Mouse (Mus musculus) heart, embryonic 12.5 days (tissue): ENCODE results near the gene Cuedc2. TPM values are rescaled to one million over a fixed set of nuclear protein-coding genes. Genes with fewer than 3 reads are reported as not detected.

Experiments
- ATAC-seq: fragments of 200-750 bp; cut with Nextera tagmentation; 2 replicates; pipeline ENCODE4 v1.8.0; 2017; ENCODE audit warnings: moderate TSS enrichment, moderate library complexity; ENCODE audit not compliant: insufficient number of reproducible peaks, low FRiP score
- H3K27ac ChIP-seq: fragments of 300-500 bp; sonication (generic); 2 replicates; pipeline ENCODE4 v1.5.1; 2016; ENCODE audit warnings: mild to moderate bottlenecking, moderate library complexity; ENCODE audit not compliant: poor library complexity, severe bottlenecking
- H3K27me3 ChIP-seq: fragments of 300-500 bp; sonication (generic); replicated peaks from 2 replicates; pipeline ENCODE4 v1.6.1; 2016; ENCODE audit warnings: mild to moderate bottlenecking, moderate library complexity
- H3K36me3 ChIP-seq: fragments of 300-500 bp; sonication (generic); 2 replicates; pipeline ENCODE4 v1.6.1; 2016; ENCODE audit warnings: mild to moderate bottlenecking, moderate library complexity
- H3K4me1 ChIP-seq: fragments of 300-500 bp; sonication (generic); replicated peaks from 2 replicates; pipeline ENCODE4 v1.6.1; 2016; ENCODE audit warnings: mild to moderate bottlenecking
- H3K4me2 ChIP-seq: fragments of 300-500 bp; sonication (generic); 2 replicates; pipeline ENCODE4 v1.6.1; 2016; ENCODE audit warnings: mild to moderate bottlenecking, moderate library complexity
- H3K4me3 ChIP-seq: fragments of 300-500 bp; sonication (generic); 2 replicates; pipeline ENCODE4 v1.5.1; 2016; ENCODE audit warnings: mild to moderate bottlenecking
- H3K9ac ChIP-seq: fragments of 300-500 bp; sonication (generic); 2 replicates; pipeline ENCODE4 v1.6.1; 2016; ENCODE audit warnings: mild to moderate bottlenecking, moderate library complexity
- H3K9me3 ChIP-seq: fragments of 300-500 bp; sonication (generic); replicated peaks from 2 replicates; pipeline ENCODE4 v1.6.1; 2016; ENCODE audit warnings: mild to moderate bottlenecking, moderate library complexity
- WGBS: fragments of 180-500 bp; shearing (Covaris S2); methylation state at CpG from one replicate; pipeline ENCODE4 v1.1.7; 2016; 5-methylcytosine and 5-hydroxymethylcytosine counted together
- polyA plus RNA-seq: library from polyadenylated mRNA; unstranded; fragments of >200 nt; fragmentation: Nextera tagmentation; extraction: Ambion mirVana; gene quantifications from 2 replicates; pipeline ENCODE4 v1.2.1, GENCODE M21; 2016

The Cuedc2 gene
- polyA plus RNA-seq, 1 experiment from 2014 or later: 116 TPM

DNA sequence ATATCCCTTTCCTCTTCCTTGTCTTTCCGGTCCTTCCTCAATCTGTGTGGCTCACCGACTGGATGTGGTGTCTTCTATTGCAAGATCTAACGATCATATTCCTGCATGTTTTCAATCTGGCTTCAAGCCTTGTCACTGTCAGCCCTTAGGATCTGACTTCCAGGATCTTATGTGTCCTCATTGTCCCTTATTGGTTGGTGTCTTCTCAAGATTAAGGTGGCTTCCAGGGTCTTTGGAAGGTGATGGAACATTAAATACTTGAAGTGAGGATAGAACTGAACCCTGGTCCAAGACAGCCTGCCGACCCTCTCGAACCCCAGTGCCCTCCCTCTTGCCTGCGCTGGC is 412 bp upstream of the Cuedc2 start:
- no peak for ATAC-seq
- Histone ChIP-seq H3K27ac (no peak overlapping the region), H3K9ac (no peak overlapping the region), H3K4me1 (peaks cover 7% of the 10 kb centered on the region), H3K36me3 (no peaks in the 10 kb centered on the region), H3K9me3 (no peaks in the 10 kb centered on the region), H3K4me2 (peak overlapping the region; percentile 55), H3K4me3 (peak overlapping the region; percentile 74), H3K27me3 (peaks cover 10% of the 10 kb centered on the region; the same call in 1 of the 2 replicates)
- WGBS: 53% methylated on average over 6 of the region's 6 CpGs

DNA sequence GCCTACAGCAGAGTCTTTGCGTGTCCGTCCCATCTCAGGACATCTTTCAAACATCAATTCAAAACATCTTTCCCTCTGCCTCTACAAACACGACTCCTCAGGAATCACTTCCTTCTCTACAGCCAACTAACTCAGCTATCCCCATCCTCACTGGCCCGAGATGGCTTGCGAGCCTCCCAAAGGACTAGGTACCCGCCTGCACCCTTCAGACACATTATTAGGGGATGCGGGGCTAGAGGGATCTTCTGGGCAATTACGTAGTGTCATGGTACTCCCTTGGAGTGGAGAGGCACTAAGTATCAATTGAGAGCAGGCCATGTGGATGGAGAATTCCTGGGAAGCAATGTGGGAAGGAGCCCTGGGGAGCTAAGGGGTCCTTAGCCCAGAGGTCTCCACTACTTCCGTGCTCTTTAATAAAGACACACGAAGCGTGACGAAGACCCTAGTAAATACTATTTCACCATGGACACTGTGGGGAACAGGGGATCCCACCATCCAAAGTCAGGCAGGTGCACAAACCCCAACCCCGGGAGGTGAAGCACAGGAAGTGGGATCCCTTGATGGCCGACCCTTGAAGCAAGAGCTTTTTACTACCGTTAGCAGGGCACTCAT is 677 bp downstream of the Cuedc2 start:
- Histone ChIP-seq H3K36me3 (no peaks in the 10 kb centered on the region), H3K4me2 (peak overlapping the region; percentile 78), H3K4me3 (peak overlapping the region; percentile 74), H3K9ac (peak overlapping the region; percentile 78), H3K9me3 (no peaks in the 10 kb centered on the region), H3K27ac (no peak overlapping the region), H3K4me1 (peaks cover 7% of the 10 kb centered on the region), H3K27me3 (peaks cover 7% of the 10 kb centered on the region; the same call in 1 of the 2 replicates)
- no peak for ATAC-seq
- 41% methylated on average over 15 of the region's 15 CpGs for WGBS

DNA sequence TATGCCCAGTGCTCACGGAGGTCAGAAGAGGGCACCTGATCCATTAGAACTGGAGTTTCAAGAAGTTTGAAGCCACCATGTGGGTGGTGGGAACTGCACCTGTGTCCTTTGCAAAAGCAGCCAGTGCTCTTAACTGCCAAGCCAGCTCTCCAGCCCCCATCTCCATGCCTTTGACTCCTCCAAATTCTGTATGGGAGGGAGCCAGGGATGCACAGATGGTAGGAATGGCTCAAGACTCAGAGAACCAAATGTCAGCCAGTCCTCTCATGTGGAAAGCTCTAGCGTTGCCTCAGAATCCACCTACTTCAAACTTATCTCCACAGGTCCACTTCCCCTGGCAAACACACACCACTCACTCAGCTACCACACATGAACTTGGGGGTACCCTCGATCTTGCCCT is 4.6 kb downstream of the Cuedc2 start:
- Histone ChIP-seq H3K36me3 (peaks cover 18% of the 10 kb centered on the region), H3K9ac (no peak overlapping the region), H3K27me3 (no peaks in the 10 kb centered on the region), H3K9me3 (no peaks in the 10 kb centered on the region), H3K4me1 (peaks cover 13% of the 10 kb centered on the region), H3K4me3 (no peak overlapping the region), H3K4me2 (no peak overlapping the region), H3K27ac (no peak overlapping the region)
- WGBS: 85% methylated on average over 3 of the region's 3 CpGs
- no peak for ATAC-seq

DNA sequence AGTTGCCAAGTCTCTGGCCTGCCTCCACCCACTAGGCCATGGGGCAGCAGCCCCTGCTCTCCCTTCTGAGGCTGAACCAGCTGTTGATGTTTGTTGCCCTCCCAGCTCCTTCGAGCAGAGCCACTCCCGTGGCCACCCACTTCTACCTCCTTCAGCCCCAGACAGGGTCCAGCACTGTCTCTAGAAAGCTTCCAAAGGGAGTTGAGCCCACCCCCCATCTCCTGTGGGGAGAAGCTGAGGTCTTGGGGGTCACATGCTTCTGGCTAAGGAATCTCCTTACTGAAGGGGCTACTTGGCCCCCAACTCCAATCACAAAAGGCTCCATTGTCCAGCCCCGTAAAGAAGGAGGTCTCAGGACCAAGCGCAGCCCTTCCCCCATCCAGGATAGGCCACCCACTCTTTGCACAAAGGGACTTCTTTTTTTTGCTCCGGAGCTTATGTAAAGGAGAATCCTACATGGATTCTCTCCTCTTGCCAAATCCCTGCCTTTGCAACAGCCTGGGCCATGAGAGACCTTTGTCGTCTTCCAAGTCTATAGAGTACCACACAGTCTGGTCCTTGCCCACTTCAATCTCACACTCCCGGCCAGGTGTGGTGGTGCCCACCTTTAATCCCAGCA is 5.7 kb downstream of the Cuedc2 start:
- ATAC-seq: no peak
- H3K36me3 ChIP-seq: peaks cover 18% of the 10 kb centered on the region
- no peaks in the 10 kb centered on the region for H3K9me3 ChIP-seq
- no peaks in the 10 kb centered on the region for H3K27me3 ChIP-seq
- H3K4me1 ChIP-seq: peaks cover 13% of the 10 kb centered on the region
- no peak overlapping the region for H3K4me2 ChIP-seq
- 73% methylated on average over 7 of the region's 7 CpGs for WGBS
- H3K9ac ChIP-seq: no peak overlapping the region
- H3K27ac ChIP-seq: no peak overlapping the region
- H3K4me3 ChIP-seq: no peak overlapping the region

GRCm38 (mm10) chr19:46331936-46332335 is 6.6 kb downstream of the Cuedc2 start:
- peaks cover 7% of the 10 kb centered on the region for H3K27me3 ChIP-seq
- H3K4me2 ChIP-seq: no peak overlapping the region
- no peak overlapping the region for H3K27ac ChIP-seq
- peaks cover 17% of the 10 kb centered on the region for H3K4me1 ChIP-seq
- H3K36me3 ChIP-seq: peaks cover 18% of the 10 kb centered on the region
- no peak overlapping the region for H3K9ac ChIP-seq
- H3K9me3 ChIP-seq: no peaks in the 10 kb centered on the region
- ATAC-seq: no peak
- WGBS: 86% methylated on average over 3 of the region's 3 CpGs
- no peak overlapping the region for H3K4me3 ChIP-seq

DNA sequence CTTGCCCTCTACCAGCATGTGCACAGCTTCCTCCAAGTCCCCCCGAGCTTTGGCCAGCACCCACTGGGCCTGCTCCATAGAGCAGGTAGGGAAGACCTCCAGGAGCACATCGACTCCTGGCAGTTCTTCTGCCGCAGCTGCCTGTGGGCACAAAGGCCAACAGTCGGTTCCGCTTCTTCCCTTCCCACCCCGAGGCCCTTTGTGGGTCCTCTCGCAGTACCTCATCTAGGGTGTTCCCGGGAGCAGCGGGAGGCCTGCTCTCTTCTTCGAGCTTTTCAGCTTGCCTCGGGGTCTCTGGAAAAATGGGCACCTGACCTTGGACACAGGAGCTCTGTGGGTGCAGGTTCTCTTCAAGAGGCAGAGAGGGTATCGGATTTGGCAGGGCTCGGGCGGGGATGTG is 7.2 kb downstream of the Cuedc2 start:
- ATAC-seq: no peak
- H3K9me3 ChIP-seq: no peaks in the 10 kb centered on the region
- peaks cover 18% of the 10 kb centered on the region for H3K36me3 ChIP-seq
- WGBS: 89% methylated on average over 14 of the region's 14 CpGs
- no peak overlapping the region for H3K9ac ChIP-seq
- peaks cover 13% of the 10 kb centered on the region for H3K27me3 ChIP-seq
- no peak overlapping the region for H3K4me3 ChIP-seq
- no peak overlapping the region for H3K4me2 ChIP-seq
- no peak overlapping the region for H3K27ac ChIP-seq
- peaks cover 22% of the 10 kb centered on the region for H3K4me1 ChIP-seq

GRCm38 (mm10) chr19:46330696-46331095 is 7.8 kb downstream of the Cuedc2 start:
- no peak overlapping the region for H3K4me3 ChIP-seq
- no peak overlapping the region for H3K9ac ChIP-seq
- H3K36me3 ChIP-seq: peaks cover 18% of the 10 kb centered on the region
- WGBS: 85% methylated on average over 12 of the region's 12 CpGs
- H3K9me3 ChIP-seq: no peaks in the 10 kb centered on the region
- peaks cover 22% of the 10 kb centered on the region for H3K4me1 ChIP-seq
- H3K27me3 ChIP-seq: peaks cover 20% of the 10 kb centered on the region
- no peak for ATAC-seq
- H3K27ac ChIP-seq: no peak overlapping the region
- H3K4me2 ChIP-seq: no peak overlapping the region

- 4% methylated on average over 16 of the region's 16 CpGs for WGBS
- ATAC-seq: peak; percentile 19; the same call in 1 of the 2 replicates
- H3K4me1 ChIP-seq: peaks cover 22% of the 10 kb centered on the region
- H3K4me2 ChIP-seq: peak overlapping the region; percentile 18; the same call in 1 of the 2 replicates
- no peak overlapping the region for H3K27ac ChIP-seq
- H3K9me3 ChIP-seq: no peaks in the 10 kb centered on the region
- H3K4me3 ChIP-seq: no peak overlapping the region
- peaks cover 27% of the 10 kb centered on the region for H3K27me3 ChIP-seq
- H3K36me3 ChIP-seq: peaks cover 18% of the 10 kb centered on the region
- H3K9ac ChIP-seq: no peak overlapping the region
These were observed 8.6 kb downstream of the Cuedc2 start for GRCm38 (mm10) chr19:46329951-46330350.

DNA sequence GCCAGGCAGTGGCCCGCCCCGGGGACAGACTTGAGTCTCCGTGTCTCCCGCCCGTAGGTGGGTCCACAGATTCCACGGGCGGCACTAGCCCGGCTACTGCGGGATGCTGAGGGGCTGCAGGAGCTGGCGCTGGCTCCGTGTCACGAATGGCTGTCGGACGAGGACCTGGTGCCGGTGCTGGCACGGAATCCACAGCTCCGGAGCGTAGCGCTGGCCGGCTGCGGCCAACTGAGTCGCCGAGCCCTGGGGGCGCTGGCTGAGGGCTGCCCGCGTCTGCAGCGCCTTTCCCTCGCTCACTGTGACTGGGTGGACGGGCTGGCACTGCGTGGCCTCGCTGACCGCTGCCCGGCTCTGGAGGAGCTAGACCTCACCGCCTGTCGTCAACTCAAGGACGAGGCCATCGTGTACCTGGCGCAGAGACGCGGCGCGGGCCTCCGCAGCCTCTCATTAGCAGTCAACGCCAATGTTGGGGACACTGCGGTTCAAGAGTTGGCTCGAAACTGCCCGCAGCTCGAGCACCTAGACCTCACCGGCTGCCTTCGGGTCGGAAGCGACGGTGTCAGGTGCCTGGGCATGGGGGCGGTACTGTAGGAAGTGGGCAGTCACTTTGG is 9.4 kb downstream of the Cuedc2 start:
- peak; percentile 10 for ATAC-seq
- peak overlapping the region; percentile 99 for H3K4me2 ChIP-seq
- H3K36me3 ChIP-seq: peaks cover 18% of the 10 kb centered on the region
- H3K9me3 ChIP-seq: no peaks in the 10 kb centered on the region
- 1% methylated on average over 54 of the region's 54 CpGs for WGBS
- H3K4me1 ChIP-seq: peaks cover 22% of the 10 kb centered on the region
- H3K27me3 ChIP-seq: peaks cover 35% of the 10 kb centered on the region
- H3K27ac ChIP-seq: no peak overlapping the region
- peak overlapping the region; percentile 84 for H3K9ac ChIP-seq
- peak overlapping the region; percentile 81 for H3K4me3 ChIP-seq

DNA sequence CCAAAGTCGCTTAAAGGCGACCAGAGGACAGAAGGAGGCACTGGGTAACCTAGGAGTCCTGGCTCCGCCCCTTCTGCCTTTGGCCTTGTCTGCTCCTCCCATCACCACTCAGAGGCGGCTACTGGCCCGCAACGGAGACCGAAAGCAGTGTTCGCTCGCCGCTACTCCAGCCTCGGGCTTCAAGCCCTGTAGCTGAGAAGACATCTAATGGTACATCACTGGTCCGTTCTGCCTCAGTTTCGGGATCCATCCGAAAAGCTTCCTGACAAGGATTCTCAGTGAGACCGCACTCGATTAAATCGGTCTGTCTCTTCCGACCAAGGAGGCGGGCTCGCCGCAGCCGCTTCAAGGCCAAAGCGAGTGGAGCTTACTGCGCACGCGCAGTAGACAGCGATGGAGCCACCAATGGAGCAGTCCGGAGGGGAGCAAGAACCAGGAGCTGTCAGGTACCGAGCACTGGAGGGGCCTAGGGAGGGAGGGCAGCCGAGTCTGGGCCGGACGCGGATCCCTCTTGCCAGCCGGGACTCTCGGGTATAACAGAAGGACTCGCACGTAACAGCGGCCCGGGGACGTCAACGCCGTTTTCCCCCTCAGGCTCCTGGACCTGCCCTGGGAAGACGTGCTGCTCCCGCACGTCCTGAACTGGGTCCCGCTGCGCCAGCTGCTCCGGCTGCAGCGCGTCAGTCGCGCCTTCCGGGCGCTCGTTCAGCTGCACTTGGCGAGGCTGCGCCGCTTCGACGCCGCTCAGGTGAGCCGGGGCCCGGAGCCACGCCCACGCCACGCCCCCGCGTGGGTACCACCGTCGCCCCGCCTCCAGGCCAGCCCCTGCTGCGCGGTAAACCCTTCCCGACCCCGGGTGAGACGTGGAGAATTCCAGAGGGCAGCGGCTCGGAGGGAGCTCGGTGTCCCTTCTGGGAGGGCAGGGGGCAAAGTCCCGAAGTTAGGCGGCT is 10.1 kb downstream of the Cuedc2 start, which contains the start of gene Fbxl15:
Gene Fbxl15, plus strand, starts transcription at position 104 of the 950 bp plus-strand sequence.
- Histone ChIP-seq H3K9me3 (no peaks in the 10 kb centered on the region), H3K4me2 (peak within 1 kb of the TSS; percentile 99), H3K9ac (peak within 1 kb of the TSS; percentile 84), H3K4me3 (peak within 1 kb of the TSS; percentile 81), H3K27ac (peak within 1 kb of the TSS; percentile 70), H3K27me3 (peaks cover 43% of the 10 kb centered on the region), H3K36me3 (peaks cover 18% of the 10 kb centered on the region), H3K4me1 (peaks cover 22% of the 10 kb centered on the region)
- peak; percentile 88 for ATAC-seq
- WGBS: under 1% methylated on average over 81 of the region's 81 CpGs
